Mouse (Mus musculus) limb, embryonic 14.5 days (tissue): ENCODE data around the gene Serpinb5. TPM values are rescaled to one million over a fixed set of nuclear protein-coding genes. Genes with fewer than 3 reads are reported as not detected.
A peak's percentile ranks its signal among the peaks of the same experiment; 100 is the strongest.

Source experiments
- ATAC-seq: fragments of 200-750 bp; cut with Nextera tagmentation; 2 replicates; pipeline ENCODE4 v1.8.0; 2017; ENCODE audit warnings: low read depth, moderate number of reproducible peaks, moderate TSS enrichment; ENCODE audit not compliant: low FRiP score
- DNase-seq: peaks from one replicate; pipeline ENCODE4 v3.0.0-alpha.2; 2015; ENCODE audit warnings: low spot score
- H3K27ac ChIP-seq: fragments of 300-500 bp; sonication (generic); replicated peaks from 2 replicates; pipeline ENCODE4 v1.5.1; 2014; ENCODE audit warnings: low read depth, mild to moderate bottlenecking, low read length, moderate library complexity, mixed read lengths
- H3K27me3 ChIP-seq: fragments of 300-500 bp; sonication (generic); 2 replicates; pipeline ENCODE4 v1.6.1; 2014; ENCODE audit warnings: low read length, mixed read lengths; ENCODE audit not compliant: control insufficient read depth, insufficient read depth
- H3K36me3 ChIP-seq: fragments of 300-500 bp; sonication (generic); 2 replicates; pipeline ENCODE4 v1.6.1; 2014; ENCODE audit warnings: mild to moderate bottlenecking, low read length, moderate library complexity, mixed read lengths; ENCODE audit not compliant: control insufficient read depth, insufficient read depth
- H3K4me1 ChIP-seq: fragments of 300-500 bp; sonication (generic); 2 replicates; pipeline ENCODE4 v1.6.1; 2014; ENCODE audit warnings: antibody characterized with exemption, low read length, mixed read lengths; ENCODE audit not compliant: control insufficient read depth, insufficient read depth
- H3K4me2 ChIP-seq: fragments of 300-500 bp; sonication (generic); replicated peaks from 2 replicates; pipeline ENCODE4 v1.6.1; 2014; ENCODE audit warnings: low read depth, mild to moderate bottlenecking, low read length, moderate library complexity; ENCODE audit not compliant: severe bottlenecking
- H3K4me3 ChIP-seq: fragments of 300-500 bp; sonication (generic); replicated peaks from 2 replicates; pipeline ENCODE4 v1.5.1; 2014; ENCODE audit warnings: low read length
- H3K9ac ChIP-seq: fragments of 300-500 bp; sonication (generic); 2 replicates; pipeline ENCODE4 v1.6.1; 2014; ENCODE audit warnings: mild to moderate bottlenecking, low read depth, low read length, moderate library complexity; ENCODE audit not compliant: severe bottlenecking
- H3K9me3 ChIP-seq: fragments of 300-500 bp; sonication (generic); 2 replicates; pipeline ENCODE4 v1.6.1; 2016; ENCODE audit warnings: low read length; ENCODE audit not compliant: control insufficient read depth
- POLR2A ChIP-seq: fragments of 200-500 bp; IDR thresholded peaks from 2 replicates; pipeline ENCODE4 v1.8.0; 2012; ENCODE audit warnings: inconsistent platforms, mild to moderate bottlenecking, moderate library complexity, borderline replicate concordance; ENCODE audit not compliant: insufficient read depth, insufficient read length; ENCODE audit errors: extremely low read depth
- WGBS: fragments of 180-500 bp; shearing (Covaris S2); extraction: QIAGEN DNeasy Blood & Tissue Kit; methylation state at CpG from one replicate; pipeline ENCODE4 v1.1.7; 2014; 5-methylcytosine and 5-hydroxymethylcytosine counted together
- polyA plus RNA-seq, 2 experiments: library from polyadenylated mRNA; depleted of rRNA in 1 of 2; stranded (reverse) in 1 of 2; unstranded in 1 of 2; fragments of >200 nt; fragmentation: Nextera tagmentation in 1 of 2; extraction: Ambion mirVana in 1 of 2; gene quantifications; 2 replicates each; pipeline versions ENCODE4 v1.2.1 to v1.2.3; 2012 to 2014

The Serpinb5 gene
- polyA plus RNA-seq, 2 experiments = 2.7 to 16.1 TPM

- TF ChIP-seq POLR2A = no peak
- no peaks in the 10 kb centered on the region for H3K27me3 ChIP-seq
- H3K4me3 ChIP-seq = no peak overlapping the region
- H3K9me3 ChIP-seq = no peaks in the 10 kb centered on the region
- ATAC-seq = no peak
- H3K27ac ChIP-seq = no peak overlapping the region
- no peak overlapping the region for H3K4me2 ChIP-seq
- no peak overlapping the region for H3K9ac ChIP-seq
- no peaks in the 10 kb centered on the region for H3K4me1 ChIP-seq
- WGBS = 75% methylated on average over 4 of the region's 4 CpGs
- DNase-seq = no peak
- H3K36me3 ChIP-seq = no peaks in the 10 kb centered on the region
Observed at GRCm38 (mm10) chr1:106828784-106829183, 32.2 kb upstream of the Serpinb5 start.

DNA sequence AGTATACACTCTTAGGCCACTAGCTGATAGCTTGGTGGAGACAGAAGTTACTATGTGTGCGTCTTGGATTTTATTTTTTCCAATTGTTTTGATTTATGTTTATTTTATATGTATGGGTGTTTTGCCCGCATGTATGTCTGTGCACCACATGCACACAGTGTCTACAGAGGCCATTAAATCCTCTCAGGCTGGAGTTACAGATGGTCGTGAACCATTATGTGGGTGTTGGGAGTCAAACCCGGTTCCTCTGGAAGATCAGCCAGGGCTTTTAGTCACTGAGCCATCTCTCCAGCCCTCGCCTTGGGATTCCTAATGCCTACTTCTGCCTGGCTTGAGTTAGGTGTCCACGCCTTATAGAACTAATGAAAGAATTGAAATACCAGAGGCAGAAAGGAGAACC is 4.6 kb downstream of the Serpinb5 start:
- Histone ChIP-seq H3K4me2 (no peak overlapping the region), H3K27me3 (no peaks in the 10 kb centered on the region), H3K4me3 (no peak overlapping the region), H3K9me3 (no peaks in the 10 kb centered on the region), H3K9ac (no peak overlapping the region), H3K4me1 (0 out of 2 replicates have a peak, but pooled peaks cover 6% of the 10 kb centered on the region), H3K36me3 (no peaks in the 10 kb centered on the region), H3K27ac (no peak overlapping the region)
- ATAC-seq (no peak), DNase-seq (no peak)
- 70% methylated on average over 6 of the region's 6 CpGs for WGBS
- TF ChIP-seq POLR2A = no peak

GRCm38 (mm10) chr1:106866029-106866428 is 5.1 kb downstream of the Serpinb5 start:
- WGBS = 40% methylated on average over 5 of the region's 5 CpGs
- Histone ChIP-seq H3K4me1 (0 out of 2 replicates have a peak, but pooled peaks cover 6% of the 10 kb centered on the region), H3K9ac (no peak overlapping the region), H3K4me2 (no peak overlapping the region), H3K36me3 (no peaks in the 10 kb centered on the region), H3K4me3 (no peak overlapping the region), H3K27ac (no peak overlapping the region), H3K9me3 (no peaks in the 10 kb centered on the region), H3K27me3 (no peaks in the 10 kb centered on the region)
- no peak for DNase-seq
- TF ChIP-seq POLR2A = no peak
- no peak for ATAC-seq

DNA sequence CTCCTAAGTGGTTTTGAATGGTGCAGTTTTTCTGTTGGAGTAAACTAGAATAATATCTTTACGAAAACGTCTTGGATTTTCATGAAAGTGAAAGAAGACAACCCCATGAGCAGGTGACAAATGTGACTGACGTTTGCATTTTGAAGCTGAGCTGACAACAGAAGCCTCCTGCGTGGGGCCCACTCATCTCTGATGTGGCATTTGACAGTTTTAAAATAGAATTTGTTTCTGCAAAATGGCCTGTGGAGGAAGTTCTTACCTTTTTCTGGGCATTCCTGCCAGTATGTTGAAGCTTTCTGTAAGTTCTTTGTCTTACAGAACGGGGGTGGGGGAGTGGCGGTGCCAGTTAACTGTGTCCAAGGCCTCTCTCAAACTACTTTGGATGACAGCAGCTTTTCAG is 5.8 kb downstream of the Serpinb5 start:
- H3K4me1 ChIP-seq = 0 out of 2 replicates have a peak, but pooled peaks cover 6% of the 10 kb centered on the region
- TF ChIP-seq POLR2A = no peak
- no peaks in the 10 kb centered on the region for H3K9me3 ChIP-seq
- no peak overlapping the region for H3K4me2 ChIP-seq
- no peaks in the 10 kb centered on the region for H3K36me3 ChIP-seq
- no peak overlapping the region for H3K4me3 ChIP-seq
- H3K27me3 ChIP-seq = no peaks in the 10 kb centered on the region
- H3K27ac ChIP-seq = no peak overlapping the region
- ATAC-seq = no peak
- WGBS = 79% methylated on average over 6 of the region's 6 CpGs
- H3K9ac ChIP-seq = no peak overlapping the region
- DNase-seq = no peak

GRCm38 (mm10) chr1:106869986-106870385 is 9.0 kb downstream of the Serpinb5 start:
- ATAC-seq = no peak
- peak; percentile 7 for DNase-seq
- no peak for TF ChIP-seq POLR2A
- 0 out of 2 replicates have a peak overlapping the region, but pooled peaks have one; percentile 13 for H3K27ac ChIP-seq
- H3K4me2 ChIP-seq = no peak overlapping the region
- no peaks in the 10 kb centered on the region for H3K9me3 ChIP-seq
- 0 out of 2 replicates have a peak, but pooled peaks cover 6% of the 10 kb centered on the region for H3K4me1 ChIP-seq
- H3K27me3 ChIP-seq = no peaks in the 10 kb centered on the region
- H3K36me3 ChIP-seq = no peaks in the 10 kb centered on the region
- H3K4me3 ChIP-seq = no peak overlapping the region
- no peak overlapping the region for H3K9ac ChIP-seq
